Mouse (Mus musculus): ENCODE results near the gene Scd3. TPM values are rescaled to one million over a fixed set of nuclear protein-coding genes. Genes with fewer than 3 reads are reported as not detected.
"Not testable (repeated sequence)": the region's sequence is repeated elsewhere in the genome, so short reads cannot be mapped to it uniquely, and the experiment has no call there.

Scd3 gene
- polyA plus RNA-seq, 1 experiment from 2014 or later = 0.76 TPM

GRCm38 (mm10) chr19:44247281-44248080, 44.4 kb downstream of the Scd3 start:
- Histone ChIP-seq H3K4me3 (ENCODE audit: low read depth, low read length) (peak overlapping the region; percentile 41), H3K27ac (ENCODE audit: low read depth, low read length) (peak overlapping the region; percentile 94), H3K36me3 (ENCODE audit: control insufficient read depth, insufficient read depth, low read length) (no peaks in the 10 kb centered on the region), H3K9me3 (ENCODE audit: control insufficient read depth, low read length) (no peaks in the 10 kb centered on the region), H3K9ac (ENCODE audit: low read length) (peak overlapping the region; percentile 70), H3K27me3 (ENCODE audit: control insufficient read depth, insufficient read depth, low read length) (no peaks in the 10 kb centered on the region), H3K4me2 (ENCODE audit: low read depth) (peak overlapping the region; percentile 79), H3K4me1 (ENCODE audit: control insufficient read depth, insufficient read depth, low read length) (peaks cover 20% of the 10 kb centered on the region)
- ATAC-seq (ENCODE audit: insufficient read depth, low FRiP score, low TSS enrichment) = peak; percentile 24; the same call in 1 of the 2 replicates
- WGBS = 2% methylated on average over 25 of the region's 25 CpGs
- peak; percentile 40 for DNase-seq (ENCODE audit: low spot score)

DNA sequence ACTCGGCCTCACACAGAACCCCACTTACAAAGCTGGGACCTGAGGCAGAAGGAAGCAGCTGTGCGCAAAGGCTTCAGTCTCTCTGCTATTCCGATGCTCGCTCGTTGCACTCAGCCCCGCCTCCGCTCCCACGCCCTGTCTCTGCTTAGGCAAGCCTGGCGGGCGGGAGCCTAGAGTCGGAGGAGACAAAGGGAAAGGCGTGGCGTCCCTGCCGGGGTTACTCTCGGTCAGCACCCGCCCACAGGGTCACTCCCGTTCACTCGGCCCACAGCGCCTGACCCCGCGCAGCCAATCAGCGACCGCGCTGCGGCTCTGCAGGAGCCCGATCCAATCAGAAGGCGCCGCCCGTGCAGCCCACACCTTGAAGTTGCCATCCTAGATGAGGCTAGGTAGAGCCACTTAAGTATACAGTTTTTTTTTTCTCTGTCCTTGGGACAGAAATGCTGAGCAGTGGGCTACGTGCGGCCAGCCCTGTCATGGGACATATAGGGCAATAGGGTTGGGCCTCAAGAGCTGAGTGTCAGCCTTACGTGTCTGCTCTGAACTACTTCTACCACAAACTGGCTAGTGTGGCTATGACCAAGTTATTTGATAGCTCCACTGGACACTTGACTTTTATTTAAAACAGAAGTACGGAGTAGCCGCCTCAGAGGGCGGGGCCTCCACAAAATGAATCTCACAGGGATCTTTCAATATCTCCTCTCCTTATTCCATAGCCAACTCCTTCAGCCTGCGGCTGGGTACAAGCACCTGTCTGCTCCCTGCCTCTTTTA, 45.2 kb downstream of the Scd3 start:
- ATAC-seq (ENCODE audit: insufficient read depth, low FRiP score, low TSS enrichment) = peak; percentile 98
- peak; percentile 100 for DNase-seq (ENCODE audit: low spot score)

GRCm38 (mm10) chr19:44248854-44249351, 45.8 kb downstream of the Scd3 start:
- Histone ChIP-seq H3K4me2 (ENCODE audit: low read depth) (peak overlapping the region; percentile 79; the same call in 1 of the 2 replicates), H3K4me1 (ENCODE audit: control insufficient read depth, insufficient read depth, low read length) (peaks cover 20% of the 10 kb centered on the region), H3K27me3 (ENCODE audit: control insufficient read depth, insufficient read depth, low read length) (no peaks in the 10 kb centered on the region), H3K4me3 (ENCODE audit: low read depth, low read length) (no peak overlapping the region), H3K36me3 (ENCODE audit: control insufficient read depth, insufficient read depth, low read length) (no peaks in the 10 kb centered on the region), H3K27ac (ENCODE audit: low read depth, low read length) (peak overlapping the region; percentile 49), H3K9ac (ENCODE audit: low read length) (no peak overlapping the region), H3K9me3 (ENCODE audit: control insufficient read depth, low read length) (no peaks in the 10 kb centered on the region)
- WGBS = 76% methylated on average over 11 of the region's 11 CpGs
- DNase-seq (ENCODE audit: low spot score) = no peak
- ATAC-seq (ENCODE audit: insufficient read depth, low FRiP score, low TSS enrichment) = no peak

More for the DNA sequence above, 45.2 kb downstream of the Scd3 start:
- 2% methylated on average over 36 of the region's 36 CpGs for WGBS
- H3K27ac ChIP-seq (ENCODE audit: low read depth, low read length) = peak overlapping the region; percentile 94
- no peaks in the 10 kb centered on the region for H3K36me3 ChIP-seq (ENCODE audit: control insufficient read depth, insufficient read depth, low read length)
- peak overlapping the region; percentile 41 for H3K4me3 ChIP-seq (ENCODE audit: low read depth, low read length)
- H3K27me3 ChIP-seq (ENCODE audit: control insufficient read depth, insufficient read depth, low read length) = no peaks in the 10 kb centered on the region
- peak overlapping the region; percentile 70 for H3K9ac ChIP-seq (ENCODE audit: low read length)
- H3K9me3 ChIP-seq (ENCODE audit: control insufficient read depth, low read length) = no peaks in the 10 kb centered on the region
- H3K4me1 ChIP-seq (ENCODE audit: control insufficient read depth, insufficient read depth, low read length) = peaks cover 20% of the 10 kb centered on the region
- peak overlapping the region; percentile 79 for H3K4me2 ChIP-seq (ENCODE audit: low read depth)

- not testable (repeated sequence) for H3K36me3 ChIP-seq (ENCODE audit: control insufficient read depth, insufficient read depth, low read length); H3K4me3 ChIP-seq (ENCODE audit: low read depth, low read length); ATAC-seq (ENCODE audit: insufficient read depth, low FRiP score, low TSS enrichment); DNase-seq (ENCODE audit: low spot score); H3K4me2 ChIP-seq (ENCODE audit: low read depth); H3K27me3 ChIP-seq (ENCODE audit: control insufficient read depth, insufficient read depth, low read length); H3K27ac ChIP-seq (ENCODE audit: low read depth, low read length); H3K9me3 ChIP-seq (ENCODE audit: control insufficient read depth, low read length); H3K9ac ChIP-seq (ENCODE audit: low read length)
- WGBS = 92% methylated on average over 6 of the region's 6 CpGs
- H3K4me1 ChIP-seq (ENCODE audit: control insufficient read depth, insufficient read depth, low read length) = peaks cover 17% of the 10 kb centered on the region
Measured at GRCm38 (mm10) chr19:44251138-44251537, 48.1 kb downstream of the Scd3 start.

GRCm38 (mm10) chr19:44251936-44252558, 49.0 kb downstream of the Scd3 start:
- H3K27me3 ChIP-seq (ENCODE audit: control insufficient read depth, insufficient read depth, low read length) = no peaks in the 10 kb centered on the region

DNA sequence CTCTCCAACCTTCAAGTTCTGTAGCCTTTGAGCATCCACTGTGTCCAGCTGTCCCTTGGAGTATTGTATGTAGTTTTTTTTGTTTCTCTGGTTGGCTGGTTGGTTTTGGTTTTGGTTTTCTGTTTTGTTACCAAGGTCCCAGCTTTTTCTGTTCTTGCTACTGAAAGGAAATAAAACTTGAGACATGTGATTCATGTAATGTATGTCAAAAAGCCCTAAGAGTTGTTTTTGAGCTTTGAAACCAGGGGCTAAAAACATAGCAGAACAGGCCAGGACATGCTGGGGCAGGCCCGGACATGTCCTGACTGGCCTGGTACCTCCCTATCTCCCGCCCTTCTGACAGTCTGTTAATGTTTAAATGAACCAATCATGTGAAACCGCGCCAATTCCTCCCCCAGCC, 51.0 kb downstream of the Scd3 start:
- WGBS = 81% methylated on average over 4 of the region's 4 CpGs
- not testable (repeated sequence) for H3K4me3 ChIP-seq (ENCODE audit: low read depth, low read length); H3K4me2 ChIP-seq (ENCODE audit: low read depth); H3K9me3 ChIP-seq (ENCODE audit: control insufficient read depth, low read length); H3K27ac ChIP-seq (ENCODE audit: low read depth, low read length); H3K9ac ChIP-seq (ENCODE audit: low read length); DNase-seq (ENCODE audit: low spot score); ATAC-seq (ENCODE audit: insufficient read depth, low FRiP score, low TSS enrichment); H3K36me3 ChIP-seq (ENCODE audit: control insufficient read depth, insufficient read depth, low read length); H3K4me1 ChIP-seq (ENCODE audit: control insufficient read depth, insufficient read depth, low read length); H3K27me3 ChIP-seq (ENCODE audit: control insufficient read depth, insufficient read depth, low read length)

More at GRCm38 (mm10) chr19:44251936-44252558, 49.0 kb downstream of the Scd3 start:
- Histone ChIP-seq H3K4me1 (ENCODE audit: control insufficient read depth, insufficient read depth, low read length) (peaks cover 12% of the 10 kb centered on the region), H3K9ac (ENCODE audit: low read length) (no peak overlapping the region), H3K4me2 (ENCODE audit: low read depth) (no peak overlapping the region), H3K4me3 (ENCODE audit: low read depth, low read length) (no peak overlapping the region), H3K9me3 (ENCODE audit: control insufficient read depth, low read length) (no peaks in the 10 kb centered on the region), H3K27ac (ENCODE audit: low read depth, low read length) (no peak overlapping the region), H3K36me3 (ENCODE audit: control insufficient read depth, insufficient read depth, low read length) (no peaks in the 10 kb centered on the region)
- DNase-seq (ENCODE audit: low spot score) (no peak), ATAC-seq (ENCODE audit: insufficient read depth, low FRiP score, low TSS enrichment) (no peak)
- 81% methylated on average over 12 of the region's 12 CpGs for WGBS

- Histone ChIP-seq H3K27ac (ENCODE audit: low read depth, low read length) (no peak overlapping the region), H3K4me3 (ENCODE audit: low read depth, low read length) (no peak overlapping the region), H3K36me3 (ENCODE audit: control insufficient read depth, insufficient read depth, low read length) (no peaks in the 10 kb centered on the region), H3K27me3 (ENCODE audit: control insufficient read depth, insufficient read depth, low read length) (no peaks in the 10 kb centered on the region), H3K4me1 (ENCODE audit: control insufficient read depth, insufficient read depth, low read length) (no peaks in the 10 kb centered on the region), H3K4me2 (ENCODE audit: low read depth) (no peak overlapping the region), H3K9me3 (ENCODE audit: control insufficient read depth, low read length) (no peaks in the 10 kb centered on the region), H3K9ac (ENCODE audit: low read length) (no peak overlapping the region)
- 89% methylated on average over 13 of the region's 13 CpGs for WGBS
- DNase-seq (ENCODE audit: low spot score) = no peak
- no peak for ATAC-seq (ENCODE audit: insufficient read depth, low FRiP score, low TSS enrichment)
Measured at GRCm38 (mm10) chr19:44257377-44257966, 54.4 kb downstream of the Scd3 start.

GRCm38 (mm10) chr19:44259484-44259883, 56.4 kb downstream of the Scd3 start:
- WGBS = 85% methylated on average over 4 of the region's 4 CpGs
- Histone ChIP-seq H3K36me3 (ENCODE audit: control insufficient read depth, insufficient read depth, low read length) (no peaks in the 10 kb centered on the region), H3K9me3 (ENCODE audit: control insufficient read depth, low read length) (no peaks in the 10 kb centered on the region), H3K4me2 (ENCODE audit: low read depth) (no peak overlapping the region), H3K27ac (ENCODE audit: low read depth, low read length) (no peak overlapping the region), H3K9ac (ENCODE audit: low read length) (no peak overlapping the region), H3K4me1 (ENCODE audit: control insufficient read depth, insufficient read depth, low read length) (no peaks in the 10 kb centered on the region), H3K4me3 (ENCODE audit: low read depth, low read length) (no peak overlapping the region), H3K27me3 (ENCODE audit: control insufficient read depth, insufficient read depth, low read length) (no peaks in the 10 kb centered on the region)
- no peak for DNase-seq (ENCODE audit: low spot score)
- no peak for ATAC-seq (ENCODE audit: insufficient read depth, low FRiP score, low TSS enrichment)

Measured in neural tube, embryonic 11.5 days (tissue).